Mouse (Mus musculus) heart, postnatal 0 days (tissue): ENCODE measurements around the gene Hspa8.

Experiments
- CTCF ChIP-seq: IDR thresholded peaks from 2 replicates; pipeline ENCODE4 v1.5.1; 2016; ENCODE audit warnings: antibody characterized with exemption, control low read depth, low read depth
- EP300 ChIP-seq: IDR thresholded peaks from 2 replicates; pipeline ENCODE4 v1.6.1; 2016; ENCODE audit warnings: antibody characterized with exemption, low read depth

- TF ChIP-seq EP300: no peak
- TF ChIP-seq CTCF: no peak
Observed at GRCm38 (mm10) chr9:40751749-40752148, 49.0 kb upstream of the Hspa8 start.
